Mouse (Mus musculus) megakaryocyte-erythroid progenitor cell, adult 5-6 weeks (primary cell): Measurements from ENCODE around the gene Tekt1. TPM values are rescaled to one million over a fixed set of nuclear protein-coding genes. Genes with fewer than 3 reads are reported as not detected.
"Not testable (repeated sequence)": the region's sequence is repeated elsewhere in the genome, so short reads cannot be mapped to it uniquely, and the experiment has no call there.

Experiments used
- ATAC-seq: replicated peaks from 2 replicates; pipeline ENCODE4 v1.8.0; 2016; ENCODE audit warnings: mild to moderate bottlenecking, inconsistent platforms; ENCODE audit not compliant: severe bottlenecking, poor library complexity, low FRiP score, low TSS enrichment
- total RNA-seq, 2 experiments: library from RNA; stranded (forward) in 1 of 2; stranded (reverse) in 1 of 2; fragments of 200-1000, 215-1000 nt in 1 of 2; fragments of >200 nt in 1 of 2; fragmentation: Nextera tagmentation in 1 of 2; gene quantifications; 2 replicates each; pipeline ENCODE4 v1.2.3; 2014 to 2017

Tekt1 gene
- total RNA-seq, 2 experiments from 2014 or later: not detected

GRCm38 (mm10) chr11:72348563-72348962, 13.7 kb downstream of the Tekt1 start:
- ATAC-seq: no peak

DNA sequence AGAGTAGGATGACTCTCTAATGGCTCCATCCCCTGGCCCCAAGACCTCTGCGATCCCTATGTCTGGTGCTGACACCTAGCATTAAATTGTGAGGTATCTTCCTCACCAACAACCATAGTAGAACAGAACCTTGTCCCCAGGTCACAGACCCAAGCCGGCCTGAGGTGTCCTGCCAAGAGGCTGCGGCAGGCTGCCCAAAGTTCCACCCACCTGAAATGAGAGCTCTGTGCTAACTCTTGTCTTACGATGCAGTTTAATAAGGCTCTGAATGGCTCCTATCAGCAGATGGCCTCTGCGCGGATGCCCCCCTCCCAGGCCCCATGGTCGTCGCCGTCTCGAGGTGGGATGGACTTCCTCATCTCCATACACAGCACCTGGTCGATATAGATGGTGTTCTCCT, 17.8 kb downstream of the Tekt1 start:
- ATAC-seq: no peak

- 0 out of 2 replicates have a peak, but pooled peaks have one; percentile 54 for ATAC-seq
These were observed 18.3 kb downstream of the Tekt1 start for GRCm38 (mm10) chr11:72343904-72344303.

DNA sequence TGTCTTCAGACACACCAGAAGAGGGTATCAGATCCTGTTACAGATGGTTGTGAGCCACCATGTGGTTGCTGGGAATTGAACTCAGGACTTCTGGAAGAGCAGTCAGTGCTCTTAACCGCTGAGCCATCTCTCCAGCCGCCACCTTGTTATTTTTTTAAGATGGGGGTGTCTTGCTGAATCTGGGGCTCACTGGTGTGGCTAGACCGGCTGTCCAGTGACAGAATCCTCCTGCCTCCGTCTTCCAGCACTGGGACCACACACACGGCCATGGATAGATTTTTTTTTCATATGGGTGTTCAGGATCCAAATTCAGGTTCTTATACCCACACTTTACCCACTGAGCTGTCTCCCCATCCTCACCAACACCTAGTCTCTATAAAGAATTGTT, 19.0 kb downstream of the Tekt1 start:
- ATAC-seq: not testable (repeated sequence)

GRCm38 (mm10) chr11:72342549-72343237, 19.5 kb downstream of the Tekt1 start:
- peak; percentile 92 for ATAC-seq

- no peak for ATAC-seq
These were observed 22.5 kb downstream of the Tekt1 start for GRCm38 (mm10) chr11:72339716-72340115.

DNA sequence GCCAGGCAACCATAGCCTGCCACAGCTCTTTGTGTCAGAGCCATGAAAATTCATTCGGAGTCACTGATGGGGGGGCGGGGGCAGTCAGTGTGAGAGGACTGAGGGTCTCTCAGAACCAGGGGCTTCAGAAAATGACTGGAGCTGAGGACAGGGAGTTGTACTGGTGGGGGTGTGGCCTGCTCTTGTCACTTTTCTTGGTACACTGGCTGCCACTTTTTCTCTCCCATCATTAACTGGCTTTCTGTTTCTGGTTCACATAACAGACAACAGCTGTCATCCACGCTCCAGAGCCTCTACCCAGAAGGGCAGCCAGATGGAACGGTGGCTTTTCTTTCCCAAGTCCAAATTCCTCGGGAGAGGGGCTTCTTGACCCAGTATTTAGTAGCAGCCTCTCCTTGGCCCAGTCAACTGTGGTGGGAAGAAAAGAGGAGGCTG, 23.8 kb downstream of the Tekt1 start:
- ATAC-seq: no peak

DNA sequence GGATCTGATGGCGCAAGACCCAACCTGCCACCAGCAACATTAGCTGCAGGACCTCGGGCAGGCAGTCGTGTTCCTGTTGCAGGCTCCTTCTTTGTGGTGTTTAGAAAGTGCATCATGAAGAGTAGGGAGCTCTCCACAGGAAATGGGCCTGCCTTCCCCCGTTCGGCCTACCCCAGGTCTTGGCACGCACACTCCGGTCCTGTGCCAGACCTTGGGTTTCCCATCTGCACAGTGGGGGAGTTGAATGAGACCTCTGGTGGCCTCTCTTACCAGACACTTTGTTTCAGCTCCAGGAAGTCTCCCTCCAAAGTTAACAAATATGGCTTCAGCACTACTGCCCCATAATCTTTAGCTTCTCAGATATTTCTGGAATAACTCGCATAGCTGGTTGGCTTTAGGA, 25.5 kb downstream of the Tekt1 start:
- no peak for ATAC-seq

DNA sequence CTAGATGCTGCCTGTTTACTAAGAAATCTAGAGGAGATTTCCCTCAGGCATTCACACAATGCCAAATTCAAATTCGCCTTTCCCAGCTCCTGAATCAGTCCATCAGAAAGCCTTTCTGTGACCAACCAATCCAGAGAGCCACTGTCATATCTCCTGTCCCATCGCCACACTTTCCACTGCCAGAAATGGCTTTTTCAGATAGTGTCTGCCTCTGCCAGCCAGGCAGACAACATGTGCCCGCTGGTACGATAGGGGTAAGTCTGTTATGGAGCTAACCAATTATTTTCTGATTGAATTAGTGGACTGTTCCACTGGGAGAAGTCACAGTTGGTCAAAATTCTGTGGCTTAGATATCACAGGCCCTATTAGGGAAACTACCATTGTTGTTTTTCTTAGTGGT, 27.6 kb downstream of the Tekt1 start:
- 0 out of 2 replicates have a peak, but pooled peaks have one; percentile 26 for ATAC-seq

DNA sequence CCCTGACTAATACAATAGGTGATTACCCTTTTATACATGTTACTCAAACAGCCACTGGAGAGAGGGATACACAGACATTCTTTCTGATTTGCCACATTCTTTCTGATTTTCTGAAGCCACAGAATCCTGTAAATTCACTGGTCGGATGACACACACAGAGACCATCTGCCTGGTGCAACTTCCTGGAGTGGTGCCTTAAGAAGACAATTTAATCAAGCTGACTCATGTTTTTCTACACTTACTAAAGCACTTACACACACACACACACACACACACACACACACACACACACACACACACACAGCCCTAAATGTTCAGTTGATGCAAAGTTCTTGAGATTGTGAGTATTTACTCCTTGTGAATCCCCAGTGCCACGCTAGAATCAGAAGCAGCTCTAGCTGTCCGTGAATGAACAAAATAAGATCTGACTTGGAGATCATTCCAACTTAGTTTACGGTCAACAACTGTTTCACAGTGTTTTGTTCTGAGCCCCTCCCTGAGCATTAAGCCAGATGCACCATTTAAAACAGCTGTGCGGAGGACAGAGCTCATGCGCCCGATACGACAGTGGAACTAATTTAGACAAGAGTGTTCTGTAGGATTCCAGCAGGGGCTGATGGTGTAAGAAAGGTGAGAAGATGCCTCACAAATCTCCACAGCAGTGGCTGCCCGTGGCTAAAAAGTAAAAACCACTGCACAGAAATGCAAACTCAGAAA, 29.1 kb downstream of the Tekt1 start:
- no peak for ATAC-seq

DNA sequence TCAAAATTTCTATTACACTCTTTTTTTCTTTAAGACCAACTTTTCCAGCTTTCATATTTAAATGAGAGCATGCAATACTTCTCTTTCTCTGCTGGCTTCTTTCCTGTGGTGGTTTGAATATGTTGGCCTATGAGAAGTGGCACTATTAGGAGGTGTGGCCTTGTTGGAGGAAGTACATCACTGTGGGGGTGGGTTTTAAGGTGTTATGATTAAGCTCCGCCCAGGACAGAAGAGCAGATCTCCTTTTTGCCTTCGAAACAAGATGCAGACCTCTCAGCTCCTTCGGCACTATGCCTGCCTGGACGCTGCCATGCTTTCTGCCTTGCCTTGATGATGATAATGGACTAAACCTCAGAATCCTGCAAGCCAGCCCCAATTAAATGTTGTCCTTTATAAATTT, 36.5 kb downstream of the Tekt1 start:
- ATAC-seq: no peak

DNA sequence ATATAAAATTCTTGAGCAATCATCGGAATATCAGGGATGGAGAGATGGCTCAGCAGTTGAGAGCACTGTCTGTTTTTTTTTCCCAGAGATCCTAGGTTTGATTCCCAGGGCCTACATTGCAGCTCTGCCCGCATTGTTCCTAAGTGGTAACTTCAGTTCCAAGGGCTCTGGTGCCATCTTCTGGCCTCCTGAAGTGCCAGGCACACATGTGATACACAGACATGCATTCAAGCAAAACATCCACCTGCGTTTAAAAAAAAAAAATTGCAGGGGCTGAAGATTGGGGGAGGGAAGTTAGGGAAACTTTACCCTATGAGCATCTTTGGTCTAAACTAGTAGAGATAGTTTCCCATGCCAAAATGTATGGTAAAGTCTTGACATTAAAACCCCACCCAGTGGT, 37.8 kb downstream of the Tekt1 start:
- no peak for ATAC-seq

DNA sequence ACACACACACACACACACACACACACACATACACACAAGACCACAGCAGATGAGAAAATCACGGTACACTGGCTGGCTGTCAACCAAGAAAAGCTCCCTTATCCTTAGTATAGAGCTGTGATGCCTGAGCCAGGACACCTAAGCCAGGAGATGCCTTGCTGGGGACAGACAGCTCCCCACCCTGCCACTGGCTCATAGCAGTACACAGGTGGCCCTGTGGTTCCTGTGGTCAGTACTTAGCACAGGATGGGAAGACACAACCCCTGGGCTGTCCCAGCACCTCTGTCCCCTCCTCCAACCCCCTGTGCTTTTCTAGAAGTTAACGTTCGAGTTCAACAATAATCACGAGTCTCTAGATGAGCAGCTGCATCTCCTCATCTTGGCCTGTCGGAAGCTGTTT, 44.2 kb downstream of the Tekt1 start:
- no peak for ATAC-seq

DNA sequence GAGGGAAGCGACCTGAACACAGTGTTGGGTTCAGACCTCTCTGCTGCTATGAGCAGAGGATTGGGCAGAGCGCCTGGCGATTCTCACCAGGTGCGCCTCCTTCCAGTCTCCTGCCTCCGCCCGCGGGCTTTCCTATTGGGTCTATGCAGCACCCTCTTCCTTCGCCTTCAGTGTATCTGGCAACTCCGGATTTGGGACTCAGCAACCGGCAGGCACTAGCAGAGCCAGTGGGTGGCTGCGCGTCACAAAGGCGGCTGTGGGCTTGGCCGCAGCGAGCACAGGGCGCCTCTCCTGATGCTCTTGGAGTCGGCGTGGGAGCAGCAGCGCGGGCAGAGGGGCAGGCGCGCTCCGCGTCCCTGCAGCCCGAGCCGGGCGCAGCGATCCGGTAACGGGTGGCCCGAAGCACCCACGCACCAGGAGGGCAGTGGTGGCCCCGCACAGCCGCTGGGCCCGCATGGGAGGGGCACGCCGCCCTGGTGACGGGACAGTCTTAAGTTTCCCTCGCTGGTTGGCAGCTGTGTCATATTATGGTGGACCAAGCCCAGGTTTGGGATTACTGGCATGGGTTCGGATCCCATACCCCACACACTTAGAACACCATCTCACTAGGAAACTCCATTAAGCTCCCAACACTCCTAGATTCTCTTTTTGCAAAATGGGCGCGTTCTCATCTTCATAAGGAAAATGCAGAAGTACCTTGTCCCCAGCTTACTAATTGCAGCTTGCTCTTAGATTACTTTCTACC, 47.9 kb downstream of the Tekt1 start, which contains the start of gene Fbxo39:
Gene Fbxo39 (plus strand): TSS at position 294 of the 745 bp plus-strand sequence.
- no peak for ATAC-seq

GRCm38 (mm10) chr11:72311355-72312001, 50.8 kb downstream of the Tekt1 start:
- no peak for ATAC-seq

GRCm38 (mm10) chr11:72310491-72310890, 51.8 kb downstream of the Tekt1 start:
- peak; percentile 54 for ATAC-seq

- peak; percentile 89 for ATAC-seq
These were observed 53.3 kb downstream of the Tekt1 start for GRCm38 (mm10) chr11:72308982-72309381.

DNA sequence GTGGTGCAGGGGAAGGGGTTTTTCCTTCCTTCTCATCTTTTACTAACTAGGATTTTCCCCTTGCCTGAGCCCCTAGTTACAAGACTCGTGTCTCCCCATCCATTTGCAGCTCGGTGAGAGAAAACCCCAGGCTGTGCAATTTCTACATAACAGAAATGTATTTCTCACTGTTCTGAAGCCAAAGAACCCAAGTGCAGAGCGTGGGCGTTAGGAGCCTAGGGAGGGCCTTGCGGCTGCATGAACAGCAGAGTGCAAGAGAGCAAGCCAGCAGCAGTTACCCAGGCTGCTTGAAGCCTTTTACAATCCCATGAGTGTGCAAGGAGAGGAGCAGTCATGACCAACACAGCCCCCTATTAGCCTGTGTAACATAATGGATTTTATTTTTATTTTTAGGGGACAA, 54.8 kb downstream of the Tekt1 start:
- ATAC-seq: no peak

DNA sequence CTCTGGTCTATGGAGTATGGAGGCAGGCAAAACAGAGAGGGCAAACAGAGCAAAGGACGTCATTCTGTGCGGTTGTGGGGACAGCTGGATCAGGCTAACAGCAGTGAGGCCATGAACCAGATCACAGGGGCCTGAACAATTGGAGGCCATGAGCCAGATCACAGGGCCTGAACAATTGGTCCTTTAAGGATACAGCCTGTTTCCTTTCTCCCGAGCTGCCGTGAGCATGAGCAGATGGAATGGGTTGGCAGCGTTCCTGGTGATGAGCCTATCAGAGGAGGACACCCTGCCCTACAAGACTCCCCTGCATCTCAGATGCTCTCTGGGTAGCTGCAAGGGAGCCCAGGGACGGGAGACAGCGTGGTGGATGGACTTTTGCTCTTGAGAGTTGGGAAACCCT, 60.0 kb downstream of the Tekt1 start:
- 0 out of 2 replicates have a peak, but pooled peaks have one; percentile 31 for ATAC-seq

GRCm38 (mm10) chr11:72301334-72301733, 60.9 kb downstream of the Tekt1 start, which contains the start of gene Xaf1:
TSS of gene Xaf1 (plus strand) at chr11:72301629.
- peak; percentile 94 for ATAC-seq
